Mouse (Mus musculus): ENCODE measurements around the gene Tpbgl.

The Tpbgl gene

GRCm38 (mm10) chr7:99626376-99627270, at the start of gene Tpbgl:
Gene Tpbgl (minus strand): TSS chr7:99627103.
- DNase-seq (ENCODE audit: extremely low spot score, low read depth, low spot score) = no peak

DNA sequence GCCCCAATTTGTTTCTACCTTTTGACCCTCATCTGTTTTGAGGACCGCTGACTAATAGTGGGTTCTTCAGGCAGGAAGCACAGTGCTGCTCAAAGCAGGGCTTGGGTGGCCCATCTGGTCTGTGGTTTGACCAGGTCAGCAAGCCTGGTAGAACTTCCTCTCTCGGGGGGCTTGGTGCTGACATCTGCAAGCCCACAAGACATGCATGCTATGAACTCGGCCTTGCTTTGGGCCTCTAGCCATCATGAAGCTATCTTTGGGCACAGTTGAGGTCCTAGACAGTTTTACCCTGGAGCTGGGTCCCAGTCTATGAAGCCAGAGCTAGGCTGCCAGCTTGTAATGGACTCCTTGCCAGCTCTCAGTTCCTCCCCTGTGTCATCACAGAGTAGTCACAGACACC, 48.0 kb upstream of the Tpbgl start:
- no peak for DNase-seq (ENCODE audit: extremely low spot score, low read depth, low spot score)

- no peak for DNase-seq (ENCODE audit: extremely low spot score, low read depth, low spot score)
Measured at GRCm38 (mm10) chr7:99674209-99674608, 47.3 kb upstream of the Tpbgl start.

- no peak for DNase-seq (ENCODE audit: extremely low spot score, low read depth, low spot score)
Measured at GRCm38 (mm10) chr7:99673188-99673587, 46.3 kb upstream of the Tpbgl start.

- no peak for DNase-seq (ENCODE audit: extremely low spot score, low read depth, low spot score)
Measured at GRCm38 (mm10) chr7:99671544-99672435, 44.9 kb upstream of the Tpbgl start.

GRCm38 (mm10) chr7:99670915-99671314, 44.0 kb upstream of the Tpbgl start:
- no peak for DNase-seq (ENCODE audit: extremely low spot score, low read depth, low spot score)

DNA sequence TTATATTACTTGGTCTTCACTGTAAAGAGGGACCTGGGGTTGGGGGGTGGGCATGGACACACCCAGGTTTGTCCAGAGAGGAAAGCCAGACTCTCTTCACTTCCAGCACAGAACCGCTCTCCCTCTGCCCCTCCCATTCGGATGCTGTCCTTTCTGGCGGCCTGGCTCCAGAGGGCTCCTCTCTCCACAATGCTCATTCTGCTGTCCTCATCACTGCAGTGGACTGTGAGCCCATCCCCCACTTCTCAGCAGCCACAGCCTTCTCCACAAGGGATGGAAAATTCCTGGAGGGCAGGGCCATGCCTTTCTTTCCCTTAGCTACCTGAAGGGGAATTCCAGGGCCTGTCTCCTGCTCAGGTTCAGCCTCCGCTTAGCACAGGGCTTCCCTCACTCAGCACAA, 41.9 kb upstream of the Tpbgl start:
- DNase-seq (ENCODE audit: extremely low spot score, low read depth, low spot score) = no peak

DNA sequence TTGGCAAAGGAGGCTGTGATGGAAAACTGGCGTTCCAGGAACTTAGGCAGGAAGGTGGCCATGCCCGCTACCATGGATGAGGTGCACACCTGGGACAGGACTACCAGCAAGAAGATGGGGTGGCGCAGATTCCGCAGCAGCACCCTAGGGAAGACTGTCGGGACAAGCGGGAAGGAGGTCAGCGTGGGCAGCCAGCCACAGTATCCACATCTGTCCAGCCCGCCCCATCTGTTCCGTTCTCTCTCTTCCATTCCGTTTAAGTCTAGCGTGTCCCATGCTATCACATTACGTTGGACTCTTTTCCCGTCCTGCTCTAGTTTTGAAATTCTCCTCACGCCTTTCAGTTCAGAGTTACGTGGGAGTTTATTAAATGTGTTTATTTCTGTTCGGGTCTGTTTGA, 40.2 kb upstream of the Tpbgl start:
- no peak for DNase-seq (ENCODE audit: extremely low spot score, low read depth, low spot score)

GRCm38 (mm10) chr7:99665731-99666452, 39.0 kb upstream of the Tpbgl start:
- no peak for DNase-seq (ENCODE audit: extremely low spot score, low read depth, low spot score)

GRCm38 (mm10) chr7:99664571-99665485, 37.9 kb upstream of the Tpbgl start:
- DNase-seq (ENCODE audit: extremely low spot score, low read depth, low spot score) = no peak

DNA sequence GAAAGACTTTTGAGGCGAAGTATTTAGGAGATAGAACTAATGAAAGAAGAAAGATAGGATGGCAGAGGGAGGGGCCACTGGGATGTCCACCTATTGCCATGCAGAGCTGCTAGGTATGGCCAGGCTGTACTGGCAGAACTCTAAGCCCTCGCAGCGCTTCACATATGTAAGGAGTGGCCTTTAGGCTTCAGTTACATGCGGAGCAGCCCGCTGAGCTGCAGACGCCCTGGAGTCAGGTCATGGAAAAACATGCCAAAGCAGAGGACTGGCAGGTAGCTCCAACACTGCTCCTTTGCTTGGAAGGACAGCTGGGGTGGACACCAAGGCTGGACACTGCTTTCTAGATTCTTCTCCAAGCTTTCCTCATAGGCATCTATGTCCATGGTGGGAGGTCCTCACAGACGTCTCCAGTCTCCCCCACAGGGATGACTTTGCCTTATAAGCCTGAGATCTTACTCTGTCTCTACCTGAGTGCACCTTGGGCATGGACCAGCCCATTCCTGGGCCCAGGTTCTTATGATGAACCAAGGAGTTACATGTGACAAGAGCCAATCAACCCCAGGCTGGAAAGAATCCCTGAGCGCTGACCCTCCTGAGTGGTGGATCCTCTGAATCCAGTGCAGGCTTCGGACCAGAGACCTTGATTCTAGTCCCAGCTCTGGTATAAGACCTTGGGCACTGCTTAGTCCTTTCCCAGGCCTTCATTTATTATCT, 36.8 kb upstream of the Tpbgl start:
- no peak for DNase-seq (ENCODE audit: extremely low spot score, low read depth, low spot score)

DNA sequence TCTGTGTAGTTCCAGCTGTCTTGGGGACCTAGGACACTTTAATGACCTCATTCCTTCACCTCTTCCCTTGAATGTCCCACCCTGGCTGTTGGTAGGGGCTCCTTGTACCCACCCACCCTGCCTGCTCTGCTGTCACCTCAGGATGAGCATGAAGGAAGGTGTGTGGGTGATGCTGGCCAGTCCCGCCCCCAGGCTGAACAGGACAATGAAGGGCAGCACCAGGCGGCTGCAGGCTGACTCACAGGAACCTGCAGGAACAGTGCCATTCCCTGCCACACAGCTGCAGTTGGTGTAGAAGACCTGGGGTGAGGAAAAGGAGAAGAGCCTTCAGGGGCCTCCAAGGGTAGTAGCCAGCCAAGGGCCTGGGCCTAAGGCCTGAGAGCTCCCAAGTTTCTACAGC, 35.4 kb upstream of the Tpbgl start:
- no peak for DNase-seq (ENCODE audit: extremely low spot score, low read depth, low spot score)

DNA sequence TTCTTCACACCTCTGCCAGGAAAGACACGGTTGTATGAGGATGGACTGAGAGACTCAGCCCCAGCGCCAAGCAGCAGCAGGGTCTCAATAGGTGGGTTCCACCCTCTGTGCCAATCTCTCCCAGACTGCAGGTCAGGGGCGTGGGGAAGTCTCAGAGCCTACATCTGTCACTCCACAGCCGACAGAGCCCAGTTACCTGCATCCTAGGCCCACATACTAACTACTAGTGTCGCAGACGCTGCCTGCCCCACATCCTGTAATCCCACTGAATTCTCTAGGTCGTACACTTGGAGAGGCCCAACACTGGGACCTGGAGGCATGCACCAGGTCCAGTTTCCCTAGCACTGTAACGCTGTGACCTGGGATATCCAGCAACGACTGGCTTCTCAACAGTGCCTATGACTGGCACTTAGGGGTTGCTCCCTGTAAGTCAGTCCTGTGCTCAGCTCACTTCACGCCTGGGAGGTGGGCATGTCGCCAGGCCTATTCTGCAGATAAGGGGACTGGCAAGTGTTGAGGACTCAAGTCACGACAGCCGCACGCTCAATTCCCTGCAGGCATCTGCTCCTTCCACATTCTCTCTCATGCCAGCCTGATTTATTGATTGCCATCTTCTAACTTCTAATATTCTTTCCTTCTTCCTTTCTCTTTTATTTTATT, 34.8 kb upstream of the Tpbgl start:
- no peak for DNase-seq (ENCODE audit: extremely low spot score, low read depth, low spot score)

DNA sequence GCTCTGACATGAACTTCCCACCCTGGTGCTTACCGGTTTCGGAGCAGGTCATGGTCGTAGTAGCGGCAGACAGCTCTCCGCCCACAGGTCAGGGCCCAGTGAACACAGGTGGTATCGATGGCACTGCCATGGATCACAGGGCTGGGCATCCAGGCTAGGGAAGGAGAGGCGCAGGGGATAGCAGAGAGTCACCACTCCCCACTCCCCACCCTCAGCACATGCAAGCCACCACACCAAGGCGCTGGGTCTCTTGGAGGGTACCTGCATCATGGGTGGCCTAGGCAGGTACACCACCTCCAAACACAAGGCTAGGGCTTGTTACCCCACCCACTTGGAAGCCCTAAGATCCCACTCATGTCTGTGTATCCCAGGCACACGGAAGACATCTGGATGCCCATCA, 34.2 kb upstream of the Tpbgl start:
- DNase-seq (ENCODE audit: extremely low spot score, low read depth, low spot score) = no peak

GRCm38 (mm10) chr7:99659379-99660029, 32.6 kb upstream of the Tpbgl start:
- DNase-seq (ENCODE audit: extremely low spot score, low read depth, low spot score) = peak; percentile 42

DNA sequence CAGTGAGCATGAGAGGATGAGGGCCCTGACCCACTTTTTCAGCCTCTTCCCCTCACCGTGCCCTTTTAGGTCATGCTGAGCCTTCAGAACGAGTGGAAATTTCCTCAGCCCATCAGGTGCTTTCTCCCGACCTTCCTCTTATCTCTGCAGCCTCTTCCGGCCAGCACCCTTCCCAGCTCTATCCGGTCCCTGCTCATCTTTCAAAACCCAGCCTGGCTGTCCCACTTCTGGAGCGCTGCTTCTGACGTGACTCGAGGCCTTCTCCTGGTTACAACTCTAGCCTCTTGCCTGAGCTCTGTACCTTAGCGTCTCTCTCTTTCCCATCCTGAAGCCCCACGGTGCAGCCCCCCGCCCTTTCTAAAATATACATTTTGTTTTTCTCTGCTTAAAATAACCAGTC, 27.3 kb upstream of the Tpbgl start:
- DNase-seq (ENCODE audit: extremely low spot score, low read depth, low spot score) = no peak

DNA sequence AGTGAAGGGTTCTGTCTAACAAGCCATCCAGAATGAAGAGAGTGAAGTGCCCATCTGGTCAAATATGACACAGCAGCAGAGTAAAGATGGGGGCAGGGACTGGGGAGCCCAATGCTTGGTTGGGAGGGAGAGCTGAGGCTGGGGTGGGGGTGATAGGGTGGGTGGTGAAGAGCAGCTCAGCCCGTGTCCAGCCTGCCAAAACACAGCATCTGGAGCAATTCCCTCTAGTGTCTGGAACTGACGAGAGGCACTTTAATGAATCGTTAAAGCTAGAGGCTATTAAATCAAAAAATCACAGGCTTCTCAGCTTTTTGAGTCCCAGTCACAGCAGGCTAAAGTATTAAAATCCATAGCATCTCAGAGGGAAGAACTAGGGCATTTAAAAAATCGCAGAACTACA, 22.7 kb upstream of the Tpbgl start:
- no peak for DNase-seq (ENCODE audit: extremely low spot score, low read depth, low spot score)

DNA sequence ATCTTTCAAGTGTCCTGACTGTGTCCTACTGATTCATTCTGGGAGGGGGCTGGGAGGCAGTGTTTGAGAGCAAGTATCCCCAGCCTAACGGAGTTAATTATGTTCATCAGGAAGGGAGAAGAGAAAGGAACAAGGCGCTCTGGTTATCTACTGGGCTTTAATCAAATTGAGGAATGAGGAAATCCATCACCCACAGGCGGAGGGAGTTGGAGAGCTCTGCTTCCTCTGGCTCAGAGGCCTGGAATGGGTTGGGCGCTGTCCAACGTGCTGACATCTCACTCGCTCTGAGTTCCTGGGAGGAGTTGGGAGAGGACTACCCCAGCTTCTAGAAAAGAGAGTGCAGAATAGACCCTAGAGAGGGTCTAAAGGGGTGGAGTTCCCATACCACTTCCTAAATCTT, 21.7 kb upstream of the Tpbgl start:
- DNase-seq (ENCODE audit: extremely low spot score, low read depth, low spot score) = peak; percentile 41

DNA sequence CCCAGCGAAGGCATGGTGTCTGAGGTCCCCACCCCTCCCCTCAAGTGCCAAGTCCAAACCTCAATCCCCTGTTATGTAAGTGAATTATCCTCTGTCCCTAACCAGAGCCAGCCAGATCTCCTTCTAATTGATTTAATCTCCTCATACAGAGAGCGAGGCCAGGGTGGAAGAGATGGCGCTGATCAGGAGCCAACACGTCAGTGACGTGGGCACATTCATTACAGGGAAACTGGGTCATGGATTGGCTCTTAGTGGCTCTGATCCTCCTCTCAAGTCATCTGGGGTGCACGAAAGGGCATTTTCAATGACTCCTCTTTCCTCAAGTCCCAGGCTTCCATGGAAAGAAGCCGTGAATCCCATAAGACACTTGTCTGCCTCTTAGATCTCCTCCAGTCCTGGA, 17.8 kb upstream of the Tpbgl start:
- no peak for DNase-seq (ENCODE audit: extremely low spot score, low read depth, low spot score)
